Mouse (Mus musculus) C2C12 (cell line): ENCODE measurements around the gene Rnasel. TPM values are rescaled to one million over a fixed set of nuclear protein-coding genes. Genes with fewer than 3 reads are reported as not detected.

ENCODE experiments used
- H3K27me3 ChIP-seq: one replicate; pipeline ENCODE4 v1.6.1; 2011; ENCODE audit not compliant: control insufficient read depth, insufficient read depth, insufficient read length
- H3K36me3 ChIP-seq: one replicate; pipeline ENCODE4 v1.6.1; 2011; ENCODE audit not compliant: control insufficient read depth, insufficient read depth
- H3K4me3 ChIP-seq: one replicate; pipeline ENCODE4 v1.5.1; 2011; ENCODE audit warnings: mild to moderate bottlenecking, control low read depth; ENCODE audit not compliant: poor library complexity, insufficient read depth, severe bottlenecking
- H3K79me2 ChIP-seq: one replicate; pipeline ENCODE4 v1.6.1; 2011; ENCODE audit not compliant: control insufficient read depth, insufficient read depth
- H3K79me3 ChIP-seq: one replicate; pipeline ENCODE4 v1.6.1; 2011; ENCODE audit warnings: low read depth, control low read depth
- H3ac ChIP-seq: one replicate; pipeline ENCODE3; 2011; ENCODE audit warnings: low read depth; ENCODE audit not compliant: control insufficient read depth, insufficient read length
- CEBPB ChIP-seq: IDR thresholded peaks from one replicate; pipeline ENCODE4 v1.6.1; 2011; ENCODE audit warnings: low read depth, mild to moderate bottlenecking, control low read depth, moderate library complexity
- CTCF ChIP-seq: IDR thresholded peaks from one replicate; pipeline ENCODE4 v1.5.1; 2011; ENCODE audit not compliant: control insufficient read depth, insufficient read depth, insufficient read length
- FOSL1 ChIP-seq: IDR thresholded peaks from one replicate; pipeline ENCODE4 v1.8.0; 2011; ENCODE audit warnings: mild to moderate bottlenecking, low read length; ENCODE audit not compliant: poor library complexity, insufficient read depth, severe bottlenecking
- MAX ChIP-seq: IDR thresholded peaks from one replicate; pipeline ENCODE4 v1.6.1; 2011; ENCODE audit warnings: mild to moderate bottlenecking, control low read depth
- MYOD1 ChIP-seq: IDR thresholded peaks from one replicate; pipeline ENCODE4 v1.6.1; 2011; ENCODE audit warnings: low read depth; ENCODE audit not compliant: control insufficient read depth, insufficient read length
- MYOG ChIP-seq: IDR thresholded peaks from one replicate; pipeline ENCODE4 v1.6.1; 2011; ENCODE audit not compliant: control insufficient read depth, insufficient read length; ENCODE audit errors: extremely low read depth
- USF1 ChIP-seq: IDR thresholded peaks from one replicate; pipeline ENCODE4 v1.6.1; 2011; ENCODE audit warnings: low read depth, mild to moderate bottlenecking, control low read depth, moderate library complexity
- polyA plus RNA-seq: library from polyadenylated mRNA; unstranded; fragments of >200 nt; fragmentation: generic; extraction: Trizol; gene quantifications from one replicate; pipeline ENCODE4 v1.2.1, GENCODE M21; 2012; ENCODE audit warnings: missing spikeins

The Rnasel gene
- polyA plus RNA-seq, 1 experiment, result 0.07 TPM

- Histone ChIP-seq H3K4me3 (no peak overlapping the region), H3K79me2 (no peaks in the 10 kb centered on the region), H3K79me3 (no peaks in the 10 kb centered on the region), H3K27me3 (peaks cover 3% of the 10 kb centered on the region), H3K36me3 (no peaks in the 10 kb centered on the region), H3ac (no peak overlapping the region)
- TF ChIP-seq MAX (no peak), CTCF (no peak), CEBPB (no peak), USF1 (no peak), MYOD1 (no peak), FOSL1 (no peak), MYOG (no peak)
Measured at GRCm38 (mm10) chr1:153704174-153704573, 45.1 kb upstream of the Rnasel start.

- H3K4me3 ChIP-seq, result no peak overlapping the region
- no peaks in the 10 kb centered on the region for H3K36me3 ChIP-seq
- TF ChIP-seq USF1 (no peak), MAX (no peak), CTCF (no peak), MYOG (no peak), FOSL1 (no peak), MYOD1 (no peak), CEBPB (no peak)
Measured at GRCm38 (mm10) chr1:153704996-153705395, 44.2 kb upstream of the Rnasel start.

GRCm38 (mm10) chr1:153708626-153709025 lies 40.6 kb upstream of the Rnasel start:
- Histone ChIP-seq H3K27me3 (peaks cover 3% of the 10 kb centered on the region), H3K79me2 (no peaks in the 10 kb centered on the region), H3K79me3 (no peaks in the 10 kb centered on the region), H3K4me3 (no peak overlapping the region), H3ac (no peak overlapping the region), H3K36me3 (no peaks in the 10 kb centered on the region)
- TF ChIP-seq MYOG (no peak), MAX (no peak), CEBPB (no peak), MYOD1 (no peak), CTCF (no peak), USF1 (no peak), FOSL1 (no peak)

More at GRCm38 (mm10) chr1:153704996-153705395, 44.2 kb upstream of the Rnasel start:
- Histone ChIP-seq H3K79me2 (no peaks in the 10 kb centered on the region), H3K79me3 (no peaks in the 10 kb centered on the region), H3ac (no peak overlapping the region), H3K27me3 (peaks cover 3% of the 10 kb centered on the region)

GRCm38 (mm10) chr1:153709451-153709850 lies 39.8 kb upstream of the Rnasel start:
- no peaks in the 10 kb centered on the region for H3K79me2 ChIP-seq
- no peaks in the 10 kb centered on the region for H3K79me3 ChIP-seq
- H3ac ChIP-seq, result no peak overlapping the region
- H3K36me3 ChIP-seq, result no peaks in the 10 kb centered on the region
- no peak overlapping the region for H3K4me3 ChIP-seq
- peaks cover 3% of the 10 kb centered on the region for H3K27me3 ChIP-seq
- no peak for TF ChIP-seq USF1
- no peak for TF ChIP-seq MYOG
- TF ChIP-seq FOSL1, result no peak
- TF ChIP-seq MYOD1, result no peak
- no peak for TF ChIP-seq CEBPB
- no peak for TF ChIP-seq MAX
- TF ChIP-seq CTCF, result no peak

- no peaks in the 10 kb centered on the region for H3K36me3 ChIP-seq
- H3K4me3 ChIP-seq, result no peak overlapping the region
- H3ac ChIP-seq, result no peak overlapping the region
- no peak for TF ChIP-seq MYOD1
- TF ChIP-seq USF1, result no peak
- TF ChIP-seq MYOG, result no peak
- TF ChIP-seq CTCF, result no peak
- TF ChIP-seq FOSL1, result no peak
- no peak for TF ChIP-seq MAX
- no peak for TF ChIP-seq CEBPB
- no peaks in the 10 kb centered on the region for H3K79me2 ChIP-seq
- no peaks in the 10 kb centered on the region for H3K27me3 ChIP-seq
- H3K79me3 ChIP-seq, result no peaks in the 10 kb centered on the region
Measured at GRCm38 (mm10) chr1:153711544-153712262, 37.5 kb upstream of the Rnasel start.
